Mouse (Mus musculus) midbrain, embryonic 10.5 days (tissue): Measurements from ENCODE around the gene Wwc1. TPM values are rescaled to one million over a fixed set of nuclear protein-coding genes. Genes with fewer than 3 reads are reported as not detected.

Source experiments
- DNase-seq: peaks from one replicate; pipeline ENCODE4 v3.0.0-alpha.2; 2017; ENCODE audit warnings: low spot score
- H3K27ac ChIP-seq: fragments of 300-500 bp; sonication (generic); replicated peaks from 2 replicates; pipeline ENCODE4 v1.5.1; 2016; ENCODE audit warnings: mild to moderate bottlenecking
- H3K27me3 ChIP-seq: fragments of 300-500 bp; sonication (generic); 2 replicates; pipeline ENCODE4 v1.6.1; 2016; ENCODE audit warnings: low read depth, mild to moderate bottlenecking; ENCODE audit not compliant: poor library complexity, severe bottlenecking
- H3K36me3 ChIP-seq: fragments of 300-500 bp; sonication (generic); 2 replicates; pipeline ENCODE4 v1.6.1; 2016; ENCODE audit warnings: mild to moderate bottlenecking, moderate library complexity
- H3K4me1 ChIP-seq: fragments of 300-500 bp; sonication (generic); 2 replicates; pipeline ENCODE4 v1.6.1; 2016
- H3K4me3 ChIP-seq: fragments of 300-500 bp; sonication (generic); 2 replicates; pipeline ENCODE4 v1.5.1; 2016; ENCODE audit warnings: mild to moderate bottlenecking, moderate library complexity
- H3K9me3 ChIP-seq: fragments of 300-500 bp; sonication (generic); replicated peaks from 2 replicates; pipeline ENCODE4 v1.6.1; 2016; ENCODE audit warnings: mild to moderate bottlenecking
- WGBS: fragments of 180-500 bp; shearing (Covaris S2); methylation state at CpG from one replicate; pipeline ENCODE4 v1.1.7; 2016; 5-methylcytosine and 5-hydroxymethylcytosine counted together
- polyA plus RNA-seq: library from polyadenylated mRNA; unstranded; fragments of >200 nt; fragmentation: Nextera tagmentation; extraction: Ambion mirVana; gene quantifications from 2 replicates; pipeline ENCODE4 v1.2.1, GENCODE M21; 2016

Wwc1 gene
- polyA plus RNA-seq, 1 experiment from 2014 or later, result 5.0 TPM

DNA sequence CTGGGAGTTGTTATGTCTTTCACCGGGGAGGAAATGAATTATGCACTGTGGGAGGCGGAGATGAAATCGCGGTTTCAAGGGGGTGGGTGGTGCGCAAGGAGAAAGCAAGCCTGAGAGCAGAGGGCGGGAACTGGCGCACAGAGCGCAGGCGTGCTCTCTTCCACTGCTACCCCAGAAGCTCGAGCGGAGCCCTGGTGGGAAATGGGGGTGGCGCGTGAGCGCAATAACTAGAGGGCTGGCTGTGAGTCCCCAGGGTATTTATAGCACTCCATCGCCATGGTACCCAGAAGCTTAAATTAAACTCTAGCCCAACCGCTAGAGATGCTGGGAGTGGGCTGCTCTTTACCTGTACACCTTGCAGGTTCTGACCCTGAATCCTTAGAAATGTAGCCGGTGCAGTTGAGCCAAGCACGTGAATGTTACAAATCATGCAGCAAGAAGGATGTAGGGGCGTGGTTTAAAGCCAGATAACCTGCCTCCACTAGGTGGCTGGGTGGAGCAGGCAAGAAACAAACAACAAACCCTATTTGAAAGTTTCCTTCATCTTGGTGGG is 5.6 kb upstream of the Wwc1 start:
- peak overlapping the region; percentile 43 for H3K4me3 ChIP-seq
- H3K4me1 ChIP-seq, result peaks cover 14% of the 10 kb centered on the region
- H3K36me3 ChIP-seq, result no peaks in the 10 kb centered on the region
- H3K27ac ChIP-seq, result peak overlapping the region; percentile 68
- DNase-seq, result no peak
- H3K9me3 ChIP-seq, result no peaks in the 10 kb centered on the region
- peaks cover 62% of the 10 kb centered on the region for H3K27me3 ChIP-seq
- 3% methylated on average over 19 of the region's 19 CpGs for whole genome bisulfite sequencing

DNA sequence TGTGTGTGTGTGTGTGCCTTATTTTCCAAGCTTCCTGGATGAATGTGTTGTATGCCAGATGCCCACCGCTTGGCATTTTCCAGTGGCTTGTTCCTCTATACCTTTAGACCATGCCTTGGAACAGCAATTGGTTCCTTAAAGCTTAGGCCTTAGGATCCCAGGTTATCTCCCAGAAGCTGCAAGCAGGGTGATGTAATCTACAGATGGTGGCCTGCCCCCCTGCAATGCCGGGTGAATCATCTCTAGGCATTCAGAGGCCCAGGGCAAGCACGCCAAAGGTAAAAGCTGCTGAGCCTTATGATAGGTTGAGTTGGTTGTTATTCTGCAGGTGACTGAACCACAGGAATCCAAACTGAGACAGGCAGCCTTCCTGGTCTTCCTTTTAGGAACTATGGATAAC is 2.4 kb upstream of the Wwc1 start:
- WGBS, result 83% methylated on average over 3 of the region's 3 CpGs
- Histone ChIP-seq H3K27ac (no peak overlapping the region), H3K27me3 (peaks cover 83% of the 10 kb centered on the region), H3K9me3 (no peaks in the 10 kb centered on the region), H3K4me3 (no peak overlapping the region), H3K4me1 (peaks cover 44% of the 10 kb centered on the region), H3K36me3 (no peaks in the 10 kb centered on the region)
- DNase-seq, result no peak

DNA sequence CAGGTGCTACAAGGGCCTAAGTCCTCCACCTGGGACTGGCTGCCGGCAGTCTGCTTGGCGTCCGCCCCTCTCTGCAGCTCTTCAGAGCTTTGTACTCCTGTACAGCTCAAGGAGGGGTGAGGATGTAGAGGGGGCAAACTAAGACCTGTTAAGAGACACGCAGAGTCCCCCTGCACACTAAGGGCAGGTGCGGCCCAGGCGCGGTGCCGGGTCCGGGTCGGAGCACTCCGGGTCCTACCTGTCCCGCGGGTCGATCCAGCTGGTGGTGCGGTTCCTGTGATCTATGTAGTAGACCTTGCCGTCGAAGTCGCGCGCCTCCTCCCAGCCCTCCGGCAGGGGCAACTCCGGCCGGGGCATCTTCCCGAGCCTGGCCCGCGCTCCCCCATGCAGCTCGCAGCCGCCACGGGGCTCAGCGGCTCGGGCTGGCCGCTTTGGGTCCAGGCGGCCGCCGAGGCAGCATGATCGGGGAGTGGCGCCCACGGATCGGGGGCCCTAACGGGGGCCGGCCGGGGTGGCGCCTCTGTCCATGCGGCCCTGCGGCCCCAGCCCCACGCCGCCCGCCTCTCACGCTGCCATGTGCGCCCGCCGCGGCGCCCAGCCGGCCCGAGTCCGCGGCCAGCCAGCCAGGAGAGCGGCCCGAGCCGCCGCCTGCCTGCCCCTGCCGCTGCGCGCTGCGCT is 455 bp downstream of the Wwc1 start:
- H3K27me3 ChIP-seq, result peaks cover 63% of the 10 kb centered on the region
- H3K9me3 ChIP-seq, result no peaks in the 10 kb centered on the region
- under 1% methylated on average over 54 of the region's 66 CpGs for WGBS
- H3K4me3 ChIP-seq, result peak overlapping the region; percentile 89
- no peak for DNase-seq
- H3K36me3 ChIP-seq, result no peaks in the 10 kb centered on the region
- H3K27ac ChIP-seq, result peak overlapping the region; percentile 90
- H3K4me1 ChIP-seq, result peaks cover 57% of the 10 kb centered on the region

DNA sequence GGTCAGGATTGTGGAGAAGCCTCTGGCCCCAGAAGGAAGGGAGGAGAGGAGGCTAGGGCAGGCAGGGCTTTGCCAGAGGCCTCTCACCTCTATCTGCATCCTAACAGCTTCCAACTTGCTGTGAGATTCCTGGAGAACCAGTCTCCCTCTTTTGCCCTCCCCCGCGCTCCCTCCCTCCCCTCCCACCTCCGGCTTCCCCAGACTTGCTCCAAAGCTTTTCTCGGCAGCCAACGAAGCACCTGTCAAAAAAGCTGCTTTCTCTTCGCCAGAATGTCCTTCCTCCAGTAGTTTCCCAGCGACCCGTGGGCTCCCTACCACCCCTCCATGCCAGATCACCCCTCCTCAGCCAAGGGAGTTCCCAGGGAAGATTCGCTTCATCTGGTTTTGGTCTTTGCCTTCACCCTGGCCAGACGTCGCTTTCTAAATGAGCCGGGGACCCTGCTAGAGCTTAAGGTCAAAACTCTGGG is 1.0 kb downstream of the Wwc1 start:
- Histone ChIP-seq H3K4me1 (peaks cover 63% of the 10 kb centered on the region), H3K27ac (peak overlapping the region; percentile 90), H3K4me3 (peak overlapping the region; percentile 89), H3K36me3 (no peaks in the 10 kb centered on the region), H3K9me3 (no peaks in the 10 kb centered on the region), H3K27me3 (peaks cover 57% of the 10 kb centered on the region)
- no peak for DNase-seq
- WGBS, result 2% methylated on average over 12 of the region's 12 CpGs

DNA sequence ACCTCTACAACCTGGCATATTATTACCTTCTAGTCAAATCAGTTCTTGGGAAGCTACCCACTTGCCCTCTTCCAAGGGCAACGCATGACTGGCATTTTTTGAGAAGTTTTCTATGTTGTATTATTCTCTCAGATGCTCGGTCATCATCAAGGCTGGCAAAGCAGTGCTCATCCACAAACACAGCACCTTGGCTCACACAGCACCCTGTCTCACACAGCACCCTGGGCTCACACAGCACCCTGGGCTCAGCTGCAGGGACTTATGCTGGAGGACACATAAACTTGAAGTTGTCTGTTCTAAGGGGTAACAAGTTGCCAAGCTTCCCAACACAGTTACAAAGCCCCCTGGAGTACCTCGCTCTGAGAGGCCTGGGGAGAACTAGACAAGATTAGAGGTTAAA is 2.5 kb downstream of the Wwc1 start:
- DNase-seq, result no peak
- Histone ChIP-seq H3K27me3 (peaks cover 48% of the 10 kb centered on the region), H3K36me3 (no peaks in the 10 kb centered on the region), H3K9me3 (no peaks in the 10 kb centered on the region), H3K27ac (0 out of 2 replicates have a peak overlapping the region, but pooled peaks have one; percentile 68), H3K4me3 (peak overlapping the region; percentile 89), H3K4me1 (peaks cover 78% of the 10 kb centered on the region)
- 84% methylated on average over 3 of the region's 3 CpGs for WGBS

DNA sequence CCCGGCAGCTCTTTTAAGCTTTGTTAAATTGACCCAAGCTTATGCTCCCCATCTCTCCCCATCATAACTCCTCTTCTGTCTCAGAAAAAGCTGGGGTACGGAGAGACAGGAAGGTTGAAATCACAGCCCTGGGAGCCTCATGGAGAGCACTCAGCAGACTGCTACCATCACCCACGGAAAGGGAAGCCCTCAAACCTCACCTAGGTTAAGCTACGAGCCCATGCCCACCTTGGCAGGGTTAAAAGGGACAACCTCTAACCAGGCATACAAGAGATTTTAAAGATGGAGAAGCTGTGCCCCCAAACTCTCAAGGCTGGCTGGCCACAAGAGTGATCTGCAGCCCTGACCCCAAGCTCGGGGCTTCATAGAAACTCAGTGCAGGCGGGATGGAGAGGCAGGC is 3.2 kb downstream of the Wwc1 start:
- Histone ChIP-seq H3K36me3 (no peaks in the 10 kb centered on the region), H3K27me3 (peaks cover 43% of the 10 kb centered on the region), H3K27ac (peak overlapping the region; percentile 68), H3K9me3 (no peaks in the 10 kb centered on the region), H3K4me1 (peaks cover 85% of the 10 kb centered on the region), H3K4me3 (peak overlapping the region; percentile 30)
- 42% methylated on average over 6 of the region's 6 CpGs for WGBS
- DNase-seq, result no peak

DNA sequence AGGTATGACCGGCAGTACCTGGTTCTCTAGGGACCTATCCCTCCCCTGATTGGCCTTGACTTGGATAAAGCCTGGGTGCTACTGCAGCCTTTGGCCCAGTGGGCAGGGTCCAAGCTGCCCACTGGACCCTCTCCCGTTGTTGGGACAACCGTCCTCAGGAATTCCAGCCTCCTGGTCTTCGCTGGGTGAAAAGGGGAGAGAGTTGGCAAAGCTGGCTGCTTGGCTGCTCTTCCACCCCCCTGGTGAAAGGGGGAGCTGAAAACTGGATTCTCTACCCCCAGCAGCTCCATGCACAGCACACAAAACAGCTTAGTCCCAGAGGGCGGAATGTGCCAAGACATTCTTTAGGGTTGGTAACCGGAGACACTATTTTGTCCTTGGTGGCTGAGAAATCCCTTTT is 3.8 kb downstream of the Wwc1 start:
- Histone ChIP-seq H3K9me3 (no peaks in the 10 kb centered on the region), H3K4me3 (peak overlapping the region; percentile 30; the same call in 1 of the 2 replicates), H3K36me3 (no peaks in the 10 kb centered on the region), H3K27ac (peak overlapping the region; percentile 34), H3K4me1 (peaks cover 91% of the 10 kb centered on the region), H3K27me3 (peaks cover 36% of the 10 kb centered on the region)
- 11% methylated on average over 6 of the region's 6 CpGs for WGBS
- DNase-seq, result peak; percentile 49

DNA sequence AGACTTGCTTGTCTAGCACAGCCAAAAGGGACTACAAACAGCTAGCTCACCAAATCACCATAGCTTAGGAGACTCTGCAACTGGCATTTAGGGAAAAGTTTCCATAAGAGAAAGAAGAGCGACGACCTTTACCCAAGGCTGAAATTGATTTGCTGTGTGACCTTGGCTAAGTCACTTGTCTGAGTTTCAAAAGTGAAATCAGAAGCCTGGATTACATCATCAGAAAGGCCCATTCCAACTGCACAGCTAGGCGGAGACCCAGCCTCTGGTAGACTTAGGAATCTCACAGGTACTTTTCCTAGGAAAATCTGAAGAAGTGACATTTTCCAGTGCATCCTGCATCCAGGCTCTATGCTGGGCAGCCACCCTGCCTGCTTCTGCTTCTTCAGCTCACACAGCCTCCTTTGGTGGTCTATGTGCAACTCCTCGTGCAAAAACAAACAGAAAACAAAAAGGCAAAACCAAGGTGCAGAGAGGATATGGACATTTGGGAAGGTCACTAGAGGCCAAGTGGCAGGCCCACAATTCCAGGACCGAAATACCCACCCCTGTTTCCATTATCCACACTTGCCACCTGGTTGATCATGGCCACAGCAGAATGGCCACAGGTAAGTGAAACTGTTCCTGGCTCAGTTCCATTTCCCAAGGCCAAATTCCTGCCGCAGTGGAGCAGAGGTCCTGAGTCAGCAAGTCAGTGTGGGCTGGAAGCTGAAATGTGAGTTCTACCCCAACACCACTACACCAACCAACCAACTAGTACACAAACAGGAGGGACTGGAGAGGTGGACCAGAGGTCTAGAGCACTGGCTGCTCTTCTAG is 5.5 kb downstream of the Wwc1 start:
- no peak overlapping the region for H3K27ac ChIP-seq
- H3K27me3 ChIP-seq, result peaks cover 25% of the 10 kb centered on the region
- no peak overlapping the region for H3K4me3 ChIP-seq
- no peak for DNase-seq
- no peaks in the 10 kb centered on the region for H3K9me3 ChIP-seq
- WGBS, result 85% methylated on average over 6 of the region's 6 CpGs
- H3K4me1 ChIP-seq, result peaks cover 90% of the 10 kb centered on the region
- no peaks in the 10 kb centered on the region for H3K36me3 ChIP-seq

DNA sequence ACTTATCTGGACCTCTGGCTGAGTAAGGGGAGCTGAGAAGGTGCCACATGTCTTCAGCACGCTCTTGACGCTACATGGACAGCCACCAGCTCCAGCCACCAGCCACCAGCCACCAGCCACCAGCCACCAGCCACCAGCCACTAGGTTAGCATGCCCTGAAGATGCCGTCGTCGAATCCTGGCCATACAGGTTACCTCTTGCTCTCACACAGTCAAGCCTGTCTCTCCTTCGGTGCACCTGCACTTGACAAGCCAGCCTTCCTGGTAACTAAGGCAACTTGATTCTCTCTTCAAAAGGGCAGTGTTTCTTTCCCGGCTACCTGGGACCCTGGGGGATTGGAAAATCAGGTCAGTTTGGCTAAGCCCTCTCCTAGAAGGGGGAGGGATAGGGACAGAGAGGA is 7.2 kb downstream of the Wwc1 start:
- Histone ChIP-seq H3K27ac (peak overlapping the region; percentile 81), H3K27me3 (peaks cover 12% of the 10 kb centered on the region), H3K9me3 (no peaks in the 10 kb centered on the region), H3K4me1 (peaks cover 73% of the 10 kb centered on the region), H3K4me3 (peak overlapping the region; percentile 29; the same call in 1 of the 2 replicates), H3K36me3 (peaks cover 9% of the 10 kb centered on the region; the same call in 1 of the 2 replicates)
- no peak for DNase-seq
- 24% methylated on average over 7 of the region's 7 CpGs for WGBS

DNA sequence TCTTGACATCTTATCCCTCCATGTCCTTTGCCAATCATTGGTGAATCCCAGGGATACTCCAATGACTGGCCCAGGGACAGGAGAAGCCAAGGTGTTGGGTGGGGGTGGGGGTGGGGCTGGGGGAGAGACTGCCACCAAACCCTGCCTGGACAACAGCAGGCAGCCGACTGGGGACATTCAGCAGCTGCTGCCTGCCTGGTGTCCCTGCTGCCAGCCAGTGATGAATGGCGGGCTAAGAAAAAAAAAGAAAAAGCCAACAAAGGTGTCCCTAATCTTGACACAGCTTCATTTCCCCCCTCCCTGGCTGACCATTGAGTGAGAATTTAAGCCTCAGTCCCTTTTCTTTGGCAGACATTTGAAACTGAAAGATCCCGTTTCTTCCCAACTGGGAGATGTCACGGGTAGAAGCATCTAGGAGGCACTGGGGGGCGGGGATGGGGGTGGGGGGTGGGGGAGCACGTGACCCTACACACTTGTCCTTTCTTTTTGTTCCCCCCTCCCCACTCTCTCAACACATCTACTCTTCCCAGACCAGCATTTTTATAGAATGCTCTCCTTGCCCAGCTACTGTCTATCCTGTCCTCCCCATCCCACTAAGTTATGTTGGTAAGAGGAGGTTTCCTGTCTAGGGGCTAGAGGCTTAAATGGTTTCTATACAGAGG is 7.9 kb downstream of the Wwc1 start:
- H3K4me3 ChIP-seq, result peak overlapping the region; percentile 29
- WGBS, result 3% methylated on average over 6 of the region's 6 CpGs
- H3K27ac ChIP-seq, result peak overlapping the region; percentile 81
- peaks cover 66% of the 10 kb centered on the region for H3K4me1 ChIP-seq
- no peaks in the 10 kb centered on the region for H3K9me3 ChIP-seq
- H3K36me3 ChIP-seq, result peaks cover 16% of the 10 kb centered on the region
- peaks cover 5% of the 10 kb centered on the region; the same call in 1 of the 2 replicates for H3K27me3 ChIP-seq
- peak; percentile 62 for DNase-seq

DNA sequence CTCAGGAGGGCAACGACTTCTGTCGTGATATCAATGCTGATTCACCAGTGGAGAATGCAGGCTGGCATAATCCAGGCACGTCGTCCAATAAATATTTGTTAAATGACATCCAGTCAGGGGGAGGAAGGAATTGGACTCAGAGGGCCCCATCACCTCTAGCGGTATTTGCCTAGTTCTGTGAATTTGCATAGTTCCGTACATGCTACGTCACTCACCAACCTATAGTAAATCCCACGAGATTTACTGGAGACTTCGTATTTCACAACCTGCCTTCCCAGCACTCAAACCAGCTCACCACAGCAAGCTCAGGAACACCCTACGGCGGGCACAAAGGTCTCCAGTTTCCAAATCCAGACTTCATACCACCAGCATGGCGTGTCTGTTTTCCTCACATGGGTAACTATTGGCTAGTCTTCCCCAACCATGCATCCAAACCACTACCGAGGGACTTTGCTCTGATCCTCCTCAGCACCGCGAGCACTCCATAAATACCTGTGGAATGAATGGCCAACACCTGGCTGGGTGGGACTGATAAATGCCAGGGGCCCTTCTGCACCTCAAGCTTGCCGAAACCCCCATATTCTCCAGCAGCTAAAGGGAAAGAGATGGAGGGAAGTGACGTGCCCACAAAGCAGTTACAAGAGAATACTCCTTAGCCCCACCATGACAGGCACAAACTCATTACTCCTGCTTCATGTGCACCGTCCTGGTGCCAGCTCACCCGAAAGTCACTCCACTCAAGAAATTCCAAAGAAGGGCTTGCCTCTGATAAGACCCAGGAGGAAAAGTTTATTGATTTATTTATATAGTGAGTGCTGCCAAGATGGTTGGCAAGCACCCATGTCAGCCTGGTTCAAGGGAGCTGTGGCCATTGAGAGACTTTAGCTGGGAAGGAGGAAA is 9.3 kb downstream of the Wwc1 start:
- no peak for DNase-seq
- peaks cover 52% of the 10 kb centered on the region for H3K4me1 ChIP-seq
- peaks cover 17% of the 10 kb centered on the region for H3K36me3 ChIP-seq
- no peaks in the 10 kb centered on the region for H3K27me3 ChIP-seq
- H3K27ac ChIP-seq, result peak overlapping the region; percentile 81; the same call in 1 of the 2 replicates
- no peaks in the 10 kb centered on the region for H3K9me3 ChIP-seq
- no peak overlapping the region for H3K4me3 ChIP-seq
- WGBS, result 91% methylated on average over 19 of the region's 19 CpGs
